Mouse (Mus musculus) embryonic facial prominence, embryonic 14.5 days (tissue): Measurements from ENCODE around the gene Col6a4. TPM values are rescaled to one million over a fixed set of nuclear protein-coding genes. Genes with fewer than 3 reads are reported as not detected.

Source experiments
- ATAC-seq: fragments of 200-750 bp; cut with Nextera tagmentation; 2 replicates; pipeline ENCODE4 v1.8.0; 2017; ENCODE audit warnings: low read depth, moderate number of reproducible peaks, moderate TSS enrichment
- DNase-seq: peaks from one replicate; pipeline ENCODE4 v3.0.0-alpha.2; 2015; ENCODE audit warnings: low spot score
- H3K27ac ChIP-seq: fragments of 300-500 bp; sonication (generic); replicated peaks from 2 replicates; pipeline ENCODE4 v1.5.1; 2014; ENCODE audit warnings: low read depth, mild to moderate bottlenecking, low read length, moderate library complexity
- H3K27me3 ChIP-seq: fragments of 300-500 bp; sonication (generic); replicated peaks from 2 replicates; pipeline ENCODE4 v1.6.1; 2014; ENCODE audit warnings: low read length; ENCODE audit not compliant: control insufficient read depth, insufficient read depth
- H3K36me3 ChIP-seq: fragments of 300-500 bp; sonication (generic); 2 replicates; pipeline ENCODE4 v1.6.1; 2014; ENCODE audit warnings: low read length, mixed read lengths; ENCODE audit not compliant: control insufficient read depth, insufficient read depth
- H3K4me1 ChIP-seq: fragments of 300-500 bp; sonication (generic); 2 replicates; pipeline ENCODE4 v1.6.1; 2014; ENCODE audit warnings: antibody characterized with exemption, low read length; ENCODE audit not compliant: control insufficient read depth, insufficient read depth
- H3K4me2 ChIP-seq: fragments of 300-500 bp; sonication (generic); 2 replicates; pipeline ENCODE4 v1.6.1; 2014; ENCODE audit warnings: low read depth, mild to moderate bottlenecking, low read length, moderate library complexity, mixed read lengths
- H3K4me3 ChIP-seq: fragments of 300-500 bp; sonication (generic); 2 replicates; pipeline ENCODE4 v1.5.1; 2014; ENCODE audit warnings: low read depth, mild to moderate bottlenecking, low read length
- H3K9ac ChIP-seq: fragments of 300-500 bp; sonication (generic); 2 replicates; pipeline ENCODE4 v1.6.1; 2014; ENCODE audit warnings: low read depth, mild to moderate bottlenecking, low read length, moderate library complexity, mixed read lengths
- H3K9me3 ChIP-seq: fragments of 300-500 bp; sonication (generic); 2 replicates; pipeline ENCODE4 v1.6.1; 2016; ENCODE audit warnings: low read length; ENCODE audit not compliant: control insufficient read depth
- WGBS: fragments of 180-500 bp; shearing (Covaris S2); extraction: QIAGEN DNeasy Blood & Tissue Kit; methylation state at CpG from one replicate; pipeline ENCODE4 v1.1.7; 2014; 5-methylcytosine and 5-hydroxymethylcytosine counted together
- polyA plus RNA-seq: library from polyadenylated mRNA; unstranded; fragments of >200 nt; fragmentation: Nextera tagmentation; extraction: Ambion mirVana; gene quantifications from 2 replicates; pipeline ENCODE4 v1.2.1, GENCODE M21; 2014

The Col6a4 gene
- polyA plus RNA-seq, 1 experiment from 2014 or later = 0.24 TPM

- Histone ChIP-seq H3K27ac (no peak overlapping the region), H3K9ac (no peak overlapping the region), H3K27me3 (no peaks in the 10 kb centered on the region), H3K4me2 (no peak overlapping the region), H3K4me3 (no peak overlapping the region), H3K36me3 (no peaks in the 10 kb centered on the region), H3K9me3 (no peaks in the 10 kb centered on the region), H3K4me1 (no peaks in the 10 kb centered on the region)
- no peak for DNase-seq
- no peak for ATAC-seq
- 77% methylated on average over 5 of the region's 5 CpGs for WGBS
Measured at GRCm38 (mm10) chr9:105970901-105971300, 125.7 kb downstream of the Col6a4 start.

- no peak overlapping the region for H3K27ac ChIP-seq
- no peak overlapping the region for H3K4me2 ChIP-seq
- H3K9me3 ChIP-seq = no peaks in the 10 kb centered on the region
- H3K36me3 ChIP-seq = no peaks in the 10 kb centered on the region
- H3K9ac ChIP-seq = no peak overlapping the region
- 73% methylated on average over 5 of the region's 5 CpGs for WGBS
- no peak for DNase-seq
- no peak overlapping the region for H3K4me3 ChIP-seq
- ATAC-seq = no peak
- no peaks in the 10 kb centered on the region for H3K4me1 ChIP-seq
- no peaks in the 10 kb centered on the region for H3K27me3 ChIP-seq
Measured at GRCm38 (mm10) chr9:105967976-105968375, 128.6 kb downstream of the Col6a4 start.

GRCm38 (mm10) chr9:105960533-105960932 is 136.1 kb downstream of the Col6a4 start, which contains the start of gene Col6a5:
Gene Col6a5, minus strand, starts transcription at chr9:105960643.
- DNase-seq = peak; percentile 68
- no peaks in the 10 kb centered on the region; the same call in 1 of the 2 replicates for H3K27me3 ChIP-seq
- 16% methylated on average over 13 of the region's 13 CpGs for WGBS
- peaks cover 6% of the 10 kb centered on the region for H3K4me1 ChIP-seq
- H3K4me2 ChIP-seq = no peak within 1 kb of the TSS
- no peaks in the 10 kb centered on the region for H3K9me3 ChIP-seq
- H3K36me3 ChIP-seq = no peaks in the 10 kb centered on the region
- H3K9ac ChIP-seq = no peak within 1 kb of the TSS
- 0 out of 2 replicates have a peak, but pooled peaks have one; percentile 12 for ATAC-seq
- H3K4me3 ChIP-seq = no peak within 1 kb of the TSS
- no peak within 1 kb of the TSS for H3K27ac ChIP-seq

GRCm38 (mm10) chr9:105959116-105959515 is 137.5 kb downstream of the Col6a4 start:
- 55% methylated on average over 1 of the region's 1 CpGs for WGBS
- no peak overlapping the region for H3K4me2 ChIP-seq
- no peak overlapping the region for H3K27ac ChIP-seq
- H3K36me3 ChIP-seq = no peaks in the 10 kb centered on the region
- DNase-seq = peak; percentile 50
- H3K9ac ChIP-seq = no peak overlapping the region
- ATAC-seq = no peak
- peaks cover 6% of the 10 kb centered on the region for H3K4me1 ChIP-seq
- no peak overlapping the region for H3K4me3 ChIP-seq
- no peaks in the 10 kb centered on the region; the same call in 1 of the 2 replicates for H3K27me3 ChIP-seq
- H3K9me3 ChIP-seq = no peaks in the 10 kb centered on the region

- H3K27ac ChIP-seq = no peak overlapping the region
- H3K4me2 ChIP-seq = no peak overlapping the region
- 0 out of 2 replicates have a peak, but pooled peaks cover 3% of the 10 kb centered on the region for H3K27me3 ChIP-seq
- ATAC-seq = no peak
- no peaks in the 10 kb centered on the region for H3K9me3 ChIP-seq
- H3K4me3 ChIP-seq = no peak overlapping the region
- 95% methylated on average over 1 of the region's 1 CpGs for WGBS
- DNase-seq = no peak
- H3K4me1 ChIP-seq = no peaks in the 10 kb centered on the region
- H3K9ac ChIP-seq = no peak overlapping the region
- H3K36me3 ChIP-seq = no peaks in the 10 kb centered on the region
Measured at GRCm38 (mm10) chr9:105949755-105950154, 146.8 kb downstream of the Col6a4 start.

- WGBS = 79% methylated on average over 3 of the region's 3 CpGs
- DNase-seq = no peak
- H3K4me3 ChIP-seq = no peak overlapping the region
- no peaks in the 10 kb centered on the region for H3K27me3 ChIP-seq
- H3K9ac ChIP-seq = no peak overlapping the region
- no peak overlapping the region for H3K27ac ChIP-seq
- no peak for ATAC-seq
- H3K36me3 ChIP-seq = no peaks in the 10 kb centered on the region
- no peaks in the 10 kb centered on the region for H3K9me3 ChIP-seq
- H3K4me1 ChIP-seq = no peaks in the 10 kb centered on the region
- no peak overlapping the region for H3K4me2 ChIP-seq
Measured at GRCm38 (mm10) chr9:105947577-105947976, 149.0 kb downstream of the Col6a4 start.

Other genes starting within 250 kb of the Col6a4 start
- 0.17 TPM in 2 replicates for gene Col6a5, start 136.1 kb downstream of the Col6a4 start, polyA plus RNA-seq
- 1.9 and 2.1 TPM in 2 replicates for gene Glyctk, start 61.4 kb upstream of the Col6a4 start, polyA plus RNA-seq
- 25.5 and 27.9 TPM in 2 replicates for gene Wdr82, start 74.1 kb upstream of the Col6a4 start, polyA plus RNA-seq
- 41.3 and 42.7 TPM in 2 replicates for gene Ppm1m, start 103.0 kb upstream of the Col6a4 start, polyA plus RNA-seq
- gene Twf2, start 106.3 kb upstream of the Col6a4 start, polyA plus RNA-seq = 65.1 and 65.4 TPM in 2 replicates
- 0.05 and 0.07 TPM in 2 replicates for gene Tlr9, start 125.8 kb upstream of the Col6a4 start, polyA plus RNA-seq
- gene Alas1, start 151.9 kb upstream of the Col6a4 start, polyA plus RNA-seq = 94.8 and 102 TPM in 2 replicates
- gene Poc1a, start 184.3 kb upstream of the Col6a4 start, polyA plus RNA-seq = 16.6 and 21.5 TPM in 2 replicates